Mouse (Mus musculus) heart, postnatal 0 days (tissue): Measurements from ENCODE around the gene Prdm15.

Source experiments
- CTCF ChIP-seq: IDR thresholded peaks from 2 replicates; pipeline ENCODE4 v1.5.1; 2016; ENCODE audit warnings: antibody characterized with exemption, control low read depth, low read depth
- EP300 ChIP-seq: IDR thresholded peaks from 2 replicates; pipeline ENCODE4 v1.6.1; 2016; ENCODE audit warnings: antibody characterized with exemption, low read depth

- TF ChIP-seq CTCF (no peak), EP300 (no peak)
These were observed 32.1 kb downstream of the Prdm15 start for GRCm38 (mm10) chr16:97819532-97819931.
